Comparison of ENCODE assay signal across 21 mouse cellular contexts in genomic region chr3:98880831-98881230, GRCm38 (mm10). TPM values are rescaled to one million over a fixed set of nuclear protein-coding genes. Genes with fewer than 3 reads are reported as not detected.
"Had no signal": no experiment of that assay in that cellular context is flagged by ENCODE, and none has a peak within 500 bp of the region (broad histone marks: within the 10 kb centered on the region; RNA-seq: fewer than 3 reads in every experiment).

No protein-coding gene starts in this region.

- DNase-seq: liver, postnatal 0 days; lung, adult 2 months; lung, postnatal 14 days; lung, postnatal 36 days; right cerebral cortex, postnatal 14 days; thymus, adult 2 months; thymus, postnatal 25 days; thymus, postnatal 4 days had no signal

RNA-seq across cellular contexts. Expression of gene Hao2, which starts 12.2 kb away (rescaled TPM):
- total RNA-seq: megakaryocyte progenitor cell, adult 5-6 weeks; midbrain, postnatal 0 days; monocyte, adult 5-6 weeks; neutrophil, adult 5-6 weeks had no signal
- polyA plus RNA-seq: lung, adult 2 months; lung, postnatal 0 days; macrophage; midbrain, embryonic 11.5 days; midbrain, embryonic 13.5 days; midbrain, embryonic 15.5 days; midbrain, postnatal 0 days; neural tube, embryonic 14.5 days; stomach, postnatal 0 days had no signal

RNA-seq across cellular contexts. Expression of gene Hsd3b1, which starts 21.2 kb away (rescaled TPM):
- total RNA-seq: megakaryocyte progenitor cell, adult 5-6 weeks; midbrain, postnatal 0 days; monocyte, adult 5-6 weeks; neutrophil, adult 5-6 weeks had no signal
- polyA plus RNA-seq: lung, adult 2 months; lung, embryonic 15.5 days; lung, postnatal 0 days; macrophage; midbrain, embryonic 15.5 days; neural tube, embryonic 14.5 days; spleen, adult 2 months had no signal
